Mouse (Mus musculus): ENCODE measurements at regions not wholly inside any gene's neighbourhood (a gene's known extent, or its start where the extent isn't known, plus 50 kb on each side); places are given as distances from the start of the nearest gene placed in this dataset.

- TF ChIP-seq POLR2A (IDR thresholded peaks at IDR 0.05; ENCODE audit: borderline replicate concordance, low read depth, low read length): no peak
- no peak for TF ChIP-seq CTCF (IDR thresholded peaks at IDR 0.05; ENCODE audit: low read depth, low read length)
These were observed 58.3 kb upstream of the Intu start for GRCm38 (mm10) chr3:40472766-40473165.
